Mouse (Mus musculus) lung, postnatal 36 days (tissue): Measurements from ENCODE around the gene Ric3.
"Not testable (repeated sequence)": the region's sequence is repeated elsewhere in the genome, so short reads cannot be mapped to it uniquely, and the experiment has no call there.

Source experiments
- DNase-seq: peaks from one replicate; pipeline ENCODE4 v3.0.0; 2022; ENCODE audit warnings: mixed read lengths

Ric3 gene

DNA sequence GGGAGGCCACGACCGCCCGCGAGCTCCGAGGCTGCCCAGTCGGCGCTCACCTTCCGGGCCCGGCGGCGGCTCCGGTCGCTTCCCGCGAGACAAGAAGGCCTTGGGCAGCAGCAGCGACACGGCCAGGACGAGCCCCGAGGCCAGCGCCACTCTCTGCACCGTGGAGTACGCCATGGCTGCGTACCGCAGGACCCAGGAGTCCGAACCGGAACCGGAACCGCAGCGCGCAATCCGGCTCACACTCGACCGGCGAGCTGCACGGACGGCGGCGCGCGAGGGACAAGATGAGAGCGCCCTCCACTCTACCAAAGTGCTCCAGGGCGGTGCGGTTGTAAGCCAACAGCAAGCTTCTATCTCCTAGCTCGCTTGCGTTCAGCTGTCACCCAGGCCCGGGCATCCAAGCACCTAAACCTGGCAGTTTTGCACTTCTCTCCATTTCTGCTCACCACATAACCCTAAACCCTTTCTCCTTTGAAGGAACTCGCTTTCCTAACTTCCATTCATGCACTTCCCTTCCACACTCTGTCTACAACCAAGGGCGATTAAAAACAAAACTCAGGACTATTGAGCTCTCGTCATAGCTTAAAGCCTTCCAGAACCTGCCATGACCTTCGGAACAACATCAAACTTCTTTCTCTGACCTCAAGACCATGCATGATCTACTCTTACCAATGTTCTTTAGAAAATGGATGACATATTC lies at the start of gene Ric3:
Ric3 (minus strand) TSS at position 219 of the 700 bp plus-strand sequence.
- peak; percentile 24 for DNase-seq

DNA sequence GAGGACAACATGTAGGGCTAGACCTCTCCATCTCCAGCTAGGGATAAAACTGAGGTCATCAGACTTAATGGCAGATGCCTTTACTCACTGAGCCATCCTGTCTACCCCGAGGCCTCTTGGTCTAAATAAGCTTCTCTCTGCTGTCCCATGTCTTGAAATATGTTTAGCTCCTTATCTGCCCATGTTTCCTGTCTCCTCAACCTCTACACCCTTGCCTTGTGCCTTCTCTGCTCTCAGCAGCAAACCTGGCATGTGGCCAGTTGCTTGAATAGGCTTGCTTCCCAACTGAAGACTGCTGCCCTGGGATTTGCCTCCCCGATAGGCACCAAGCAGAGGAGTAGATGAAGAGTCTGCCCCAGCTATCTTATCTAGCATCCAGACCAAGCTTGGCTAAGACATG lies 48.4 kb upstream of the Ric3 start:
- no peak for DNase-seq

- DNase-seq = no peak
Measured at GRCm38 (mm10) chr7:109129946-109130686, 47.0 kb upstream of the Ric3 start.

DNA sequence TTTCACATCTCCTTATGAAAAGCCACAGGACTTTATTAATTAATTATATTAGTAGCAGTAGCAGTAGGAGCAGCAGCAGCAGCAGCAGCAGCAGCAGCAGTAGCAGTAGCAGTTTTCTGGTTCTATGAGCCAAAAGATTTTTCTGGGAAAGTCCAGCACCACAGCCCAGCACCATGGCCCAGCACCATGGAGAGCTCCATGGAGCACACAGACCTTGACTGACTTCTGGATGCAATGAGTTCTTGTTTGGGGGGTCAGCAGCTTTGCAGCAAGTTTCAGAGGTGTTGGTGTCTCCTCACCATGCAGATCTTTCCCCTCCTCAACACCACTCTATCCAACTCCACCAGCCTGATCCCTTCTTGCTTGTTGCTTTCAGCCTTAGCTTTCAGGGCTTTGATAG lies 46.3 kb upstream of the Ric3 start:
- no peak for DNase-seq

- DNase-seq = no peak
Measured at GRCm38 (mm10) chr7:109115929-109116328, 32.8 kb upstream of the Ric3 start.

DNA sequence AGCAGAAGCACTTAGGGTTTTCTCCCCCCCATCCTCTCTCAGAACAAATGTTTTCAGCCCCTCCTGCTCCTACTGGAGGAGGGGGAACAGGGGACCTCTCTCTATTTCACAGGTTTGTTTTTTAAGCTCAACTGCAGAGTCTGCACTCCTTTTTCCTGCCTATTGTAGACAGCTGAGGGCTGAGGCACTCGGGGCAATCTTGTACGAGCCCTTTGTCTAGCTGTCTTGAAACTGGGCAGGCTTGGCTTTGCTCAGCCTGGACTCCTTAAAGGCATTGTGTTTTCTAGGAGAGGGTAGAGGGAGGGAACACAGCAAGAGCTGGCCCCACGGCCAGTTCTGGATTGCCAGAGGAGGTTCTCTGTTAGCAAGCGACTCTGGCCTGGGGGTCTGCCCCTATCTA lies 32.4 kb upstream of the Ric3 start:
- DNase-seq = not testable (repeated sequence)

- no peak for DNase-seq
Measured at GRCm38 (mm10) chr7:109114950-109115349, 31.8 kb upstream of the Ric3 start.

DNA sequence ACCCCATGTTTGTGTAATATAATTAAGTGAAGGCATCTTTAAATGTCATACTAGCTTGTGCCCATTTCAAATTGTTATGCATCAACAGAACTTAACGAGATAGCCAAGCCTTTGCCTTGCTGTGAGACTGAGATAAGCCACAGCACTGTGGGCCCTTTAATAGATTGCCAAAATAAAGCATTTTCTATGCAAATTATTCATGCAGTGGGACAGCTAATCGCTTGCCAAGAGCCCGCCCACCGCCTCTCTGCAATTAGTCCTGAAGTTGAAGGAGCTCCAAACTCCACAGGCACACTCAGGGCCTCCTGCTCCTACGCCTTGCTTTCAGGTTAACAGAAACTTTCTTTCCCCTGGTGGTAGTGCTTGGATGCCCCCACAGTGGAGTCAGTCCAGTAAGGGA lies 27.9 kb upstream of the Ric3 start:
- DNase-seq = no peak

DNA sequence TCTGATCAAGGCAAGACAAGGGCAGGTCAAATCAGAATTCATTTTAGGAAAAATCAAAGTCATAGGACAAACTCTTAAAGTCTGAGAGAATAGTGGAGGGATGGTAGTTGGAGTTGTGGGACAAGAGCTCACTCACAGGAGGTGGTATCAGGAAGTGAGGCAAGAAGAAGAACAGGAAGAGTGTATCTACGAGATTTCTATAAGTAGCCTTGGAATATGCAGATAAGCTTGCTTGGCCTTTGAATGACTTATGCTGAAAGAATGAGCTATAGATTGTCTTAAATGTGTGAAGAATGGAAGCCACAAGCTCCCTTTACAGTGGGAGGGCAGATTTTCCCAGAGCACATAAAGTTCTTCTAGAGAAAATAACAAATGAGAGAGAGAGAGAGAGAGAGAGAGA lies 21.8 kb upstream of the Ric3 start:
- no peak for DNase-seq

GRCm38 (mm10) chr7:109101167-109101566 lies 18.0 kb upstream of the Ric3 start:
- DNase-seq = no peak

DNA sequence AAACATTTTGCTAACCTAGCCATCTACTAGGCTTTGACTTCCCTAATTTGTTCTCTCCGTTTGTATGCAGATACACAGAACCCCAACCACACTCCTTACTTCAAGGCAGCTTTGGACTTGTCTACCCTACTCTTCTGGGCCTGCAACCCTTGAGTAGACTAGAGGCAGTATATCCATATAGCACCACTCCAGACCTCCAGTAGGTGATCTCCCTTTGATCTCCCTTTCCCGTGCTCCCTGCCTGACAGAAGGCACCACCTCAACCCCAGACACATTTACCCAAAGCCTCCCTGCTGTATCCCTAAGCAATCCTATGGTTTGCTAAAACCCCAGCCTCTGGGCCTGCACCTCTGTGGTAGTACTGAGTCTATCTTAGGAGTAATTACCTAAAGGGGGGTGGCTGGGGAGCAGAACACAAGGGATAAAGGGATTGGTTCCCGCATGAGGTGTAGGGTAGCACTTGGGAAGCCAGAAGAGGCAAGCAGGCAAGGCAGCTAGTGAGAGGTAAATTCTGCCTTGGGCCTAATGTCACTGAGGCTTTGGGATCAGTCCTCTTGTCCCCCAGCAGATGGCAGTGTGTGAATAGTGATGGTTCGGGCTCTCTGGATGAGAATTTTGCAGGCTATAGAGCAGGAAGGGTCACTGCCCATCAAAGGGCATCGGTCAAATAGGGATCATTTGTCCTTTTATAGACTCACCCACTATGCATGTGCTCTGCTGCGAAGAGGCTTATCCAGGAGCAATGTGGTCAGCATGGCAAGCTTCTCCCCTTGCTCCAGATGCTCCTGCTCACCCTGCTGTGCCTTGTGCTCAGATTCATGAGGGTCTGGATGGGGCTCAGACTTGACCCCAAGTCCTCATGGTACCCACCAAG lies 15.3 kb upstream of the Ric3 start:
- DNase-seq = no peak

GRCm38 (mm10) chr7:109097203-109097602 lies 14.1 kb upstream of the Ric3 start:
- no peak for DNase-seq

DNA sequence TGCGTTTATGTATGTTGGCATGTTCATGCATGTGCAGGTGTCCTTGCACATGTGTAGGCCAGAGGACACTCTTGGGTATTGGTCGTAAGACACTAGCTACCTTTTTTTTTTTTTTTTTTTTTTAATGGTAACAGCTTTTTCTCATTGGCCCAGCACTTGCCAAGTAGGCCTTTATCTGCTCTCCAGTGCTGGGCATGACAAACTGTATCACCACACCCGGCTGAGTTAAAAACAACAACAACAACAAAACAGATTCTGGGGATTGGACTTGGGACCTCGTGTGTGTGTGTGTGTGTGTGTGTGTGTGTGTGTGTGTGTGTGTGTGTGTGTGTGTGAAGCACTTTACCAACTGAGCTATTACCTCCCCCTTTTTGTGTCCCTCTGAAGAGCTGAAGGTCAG lies 13.5 kb upstream of the Ric3 start:
- no peak for DNase-seq

DNA sequence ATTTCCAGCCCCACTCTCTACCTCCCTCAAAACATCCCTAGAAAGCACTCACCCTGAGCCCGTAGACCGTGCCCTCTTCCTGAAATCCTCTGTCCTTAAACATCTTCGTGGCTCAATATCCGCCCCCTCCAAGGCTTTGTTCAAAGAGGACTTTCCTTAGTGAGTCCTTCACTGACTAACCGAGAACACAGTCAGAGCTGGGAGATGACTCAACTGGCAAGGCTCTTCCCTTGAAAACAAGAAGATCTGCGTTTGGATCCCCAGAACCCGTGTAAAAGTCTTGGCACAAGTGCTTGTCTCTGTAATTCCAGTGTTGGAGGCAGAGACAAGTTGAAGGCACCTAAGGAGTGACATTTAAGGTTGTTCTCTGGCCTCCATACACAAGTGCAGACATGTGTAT lies 11.2 kb upstream of the Ric3 start:
- no peak for DNase-seq

- not testable (repeated sequence) for DNase-seq
Measured at GRCm38 (mm10) chr7:109091316-109091715, 8.2 kb upstream of the Ric3 start.

DNA sequence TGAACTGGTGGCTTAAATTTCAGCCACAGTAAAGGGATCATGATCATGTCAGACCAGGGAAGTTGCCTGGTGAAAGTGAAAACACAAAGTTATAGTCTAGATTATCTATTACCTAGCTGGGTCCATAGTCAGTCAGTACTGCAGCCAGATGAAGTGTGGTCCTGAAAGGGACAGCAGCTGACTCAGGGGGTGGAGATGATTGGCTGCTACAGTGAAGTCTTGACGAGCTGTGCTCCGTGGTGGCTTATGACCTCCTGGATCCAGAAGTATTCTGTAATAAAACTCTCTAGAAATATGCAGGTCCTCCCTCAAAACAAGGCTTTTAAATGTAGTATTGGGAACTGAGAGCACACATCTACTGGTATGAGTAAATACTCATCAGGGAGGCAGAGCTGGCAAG lies 3.8 kb upstream of the Ric3 start:
- DNase-seq = no peak

GRCm38 (mm10) chr7:109083813-109084184 lies 668 bp upstream of the Ric3 start:
- DNase-seq = no peak

GRCm38 (mm10) chr7:109082269-109083112 lies 640 bp downstream of the Ric3 start:
- peak; percentile 12 for DNase-seq

DNA sequence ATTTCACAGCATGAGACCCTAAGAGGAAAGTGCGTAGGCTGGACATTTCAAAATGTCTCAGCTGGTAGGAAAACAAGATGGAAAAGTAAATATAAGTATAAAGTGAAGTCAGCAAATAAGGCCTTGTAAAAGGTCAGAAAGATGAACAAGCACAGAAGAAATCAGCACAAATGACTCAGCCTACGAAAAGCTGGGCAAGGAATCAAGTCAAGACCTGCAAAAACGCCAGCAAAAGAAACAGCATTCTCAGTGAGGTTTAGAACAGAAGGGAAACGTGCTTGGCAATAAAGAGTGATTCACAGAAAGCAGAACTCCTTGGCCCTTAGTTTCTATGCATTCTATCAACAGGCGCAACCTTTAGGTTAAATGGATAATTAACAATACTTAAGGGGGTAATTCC lies 10.8 kb downstream of the Ric3 start:
- no peak for DNase-seq

DNA sequence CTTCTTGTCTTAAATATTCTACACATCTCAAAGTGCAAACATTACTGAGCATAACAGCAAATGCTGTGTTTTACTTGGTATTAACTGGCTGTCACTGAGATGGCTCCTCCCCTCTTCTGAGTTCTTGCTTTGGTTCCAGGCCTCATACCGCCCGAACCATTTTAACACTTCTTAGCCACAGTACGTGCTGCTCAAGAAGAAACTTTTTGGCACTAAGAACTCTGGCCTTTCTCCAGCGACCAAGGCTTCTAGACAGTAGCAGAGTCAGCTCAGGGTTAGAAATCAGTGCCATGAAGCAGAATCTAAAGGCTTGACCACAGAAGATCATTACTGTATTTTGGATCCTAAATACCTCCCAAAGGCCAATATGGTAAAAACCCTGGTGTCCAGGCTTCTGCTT lies 13.5 kb downstream of the Ric3 start:
- DNase-seq = no peak

- DNase-seq = no peak
Measured at GRCm38 (mm10) chr7:109059536-109059935, 23.6 kb downstream of the Ric3 start.

- no peak for DNase-seq
Measured at GRCm38 (mm10) chr7:109050831-109051230, 32.3 kb downstream of the Ric3 start.

GRCm38 (mm10) chr7:109045876-109046275 lies 37.3 kb downstream of the Ric3 start:
- DNase-seq = no peak
